Mouse (Mus musculus) lung, postnatal 0 days (tissue): ENCODE results near the gene Ifnk. TPM values are rescaled to one million over a fixed set of nuclear protein-coding genes. Genes with fewer than 3 reads are reported as not detected.

Experiments
- ATAC-seq: fragments of 200-750 bp; cut with Nextera tagmentation; 2 replicates; pipeline ENCODE4 v1.8.0; 2017; ENCODE audit warnings: moderate library complexity
- DNase-seq: peaks from one replicate; pipeline ENCODE4 v3.0.0-alpha.2; 2016; ENCODE audit warnings: low spot score
- H3K27ac ChIP-seq: fragments of 300-500 bp; sonication (generic); 2 replicates; pipeline ENCODE4 v1.5.1; 2014; ENCODE audit warnings: antibody characterized with exemption, mild to moderate bottlenecking, low read length, mixed read lengths
- H3K27me3 ChIP-seq: fragments of 300-500 bp; sonication (generic); replicated peaks from 2 replicates; pipeline ENCODE4 v1.6.1; 2014; ENCODE audit warnings: low read length, mixed read lengths; ENCODE audit not compliant: insufficient read depth
- H3K36me3 ChIP-seq: fragments of 300-500 bp; sonication (generic); 2 replicates; pipeline ENCODE4 v1.6.1; 2014; ENCODE audit warnings: low read length, mixed read lengths; ENCODE audit not compliant: insufficient read depth
- H3K4me1 ChIP-seq: fragments of 300-500 bp; sonication (generic); 2 replicates; pipeline ENCODE4 v1.6.1; 2014; ENCODE audit warnings: antibody characterized with exemption, low read depth, low read length, mixed read lengths; ENCODE audit not compliant: insufficient read depth
- H3K4me2 ChIP-seq: fragments of 300-500 bp; sonication (generic); replicated peaks from 2 replicates; pipeline ENCODE4 v1.6.1; 2014; ENCODE audit warnings: low read depth, mild to moderate bottlenecking, low read length, moderate library complexity, mixed read lengths
- H3K4me3 ChIP-seq: fragments of 300-500 bp; sonication (generic); 2 replicates; pipeline ENCODE4 v1.5.1; 2014; ENCODE audit warnings: low read depth, low read length
- H3K9ac ChIP-seq: fragments of 300-500 bp; sonication (generic); replicated peaks from 2 replicates; pipeline ENCODE4 v1.6.1; 2014; ENCODE audit warnings: low read depth, mild to moderate bottlenecking
- H3K9me3 ChIP-seq: fragments of 300-500 bp; sonication (generic); 2 replicates; pipeline ENCODE4 v1.6.1; 2016; ENCODE audit warnings: low read length, mixed read lengths
- CTCF ChIP-seq: IDR thresholded peaks from 2 replicates; pipeline ENCODE4 v1.5.1; 2016; ENCODE audit warnings: antibody characterized with exemption, mild to moderate bottlenecking
- EP300 ChIP-seq: IDR thresholded peaks from 2 replicates; pipeline ENCODE4 v1.6.1; 2016; ENCODE audit warnings: antibody characterized with exemption, mild to moderate bottlenecking, control low read depth
- WGBS: fragments of 180-500 bp; shearing (Covaris S2); extraction: QIAGEN DNeasy Blood & Tissue Kit; methylation state at CpG from one replicate; pipeline ENCODE4 v1.1.7; 2014; 5-methylcytosine and 5-hydroxymethylcytosine counted together
- polyA plus RNA-seq: library from polyadenylated mRNA; unstranded; fragments of >200 nt; fragmentation: Nextera tagmentation; extraction: Ambion mirVana; gene quantifications from 2 replicates; pipeline ENCODE4 v1.2.1, GENCODE M21; 2015

Ifnk gene
- polyA plus RNA-seq, 1 experiment from 2014 or later = 0.16 TPM

DNA sequence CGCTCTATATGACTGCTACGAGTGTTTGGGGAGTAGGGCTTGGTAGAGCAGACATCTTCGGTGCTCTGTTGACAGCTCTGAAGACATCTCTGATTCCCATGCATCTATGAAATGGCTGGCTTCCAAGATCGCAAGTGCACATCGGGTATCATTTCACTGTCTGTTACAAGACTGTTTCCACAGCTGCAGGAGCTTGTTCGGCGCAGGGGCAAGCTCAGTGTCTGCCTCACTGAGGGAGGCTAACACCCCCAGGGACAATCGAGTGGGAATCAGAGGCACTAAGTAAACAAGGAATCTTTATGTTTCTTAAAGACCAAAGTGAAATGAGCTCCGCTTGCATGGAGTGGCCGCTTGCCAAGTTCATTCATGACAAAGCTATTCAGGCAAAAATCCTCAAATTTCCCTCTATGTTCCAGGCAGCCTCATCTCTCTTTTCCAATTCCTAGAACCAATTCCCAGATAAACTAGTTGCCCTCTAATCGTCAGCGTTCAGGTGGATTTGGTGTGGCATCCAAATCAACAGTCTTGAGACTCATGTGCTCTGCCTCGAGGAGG, 17.8 kb downstream of the Ifnk start:
- peak; percentile 49 for DNase-seq

DNA sequence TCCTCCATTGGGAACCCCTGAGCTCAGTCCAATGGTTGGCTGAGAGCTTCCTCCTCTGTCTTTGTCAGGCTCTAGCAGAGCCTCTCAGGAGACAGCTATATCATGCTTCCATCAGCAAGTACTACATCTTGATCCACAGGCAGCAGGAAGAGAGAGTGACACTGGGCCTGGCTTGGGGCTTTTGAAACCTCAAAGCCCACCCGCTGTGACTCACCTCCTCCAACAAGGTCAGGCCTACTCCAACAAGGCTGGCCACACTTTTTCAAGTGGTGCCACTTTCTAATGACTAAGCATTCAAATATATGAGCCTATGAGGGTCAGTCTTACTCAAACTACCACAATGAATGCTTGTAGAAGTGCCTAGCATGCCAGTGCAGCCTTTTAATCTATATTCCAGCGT, 20.6 kb downstream of the Ifnk start:
- Histone ChIP-seq H3K4me3 (no peak overlapping the region), H3K27ac (no peak overlapping the region), H3K9ac (no peak overlapping the region), H3K27me3 (no peaks in the 10 kb centered on the region), H3K9me3 (no peaks in the 10 kb centered on the region), H3K4me1 (0 out of 2 replicates have a peak, but pooled peaks cover 6% of the 10 kb centered on the region), H3K36me3 (no peaks in the 10 kb centered on the region), H3K4me2 (no peak overlapping the region)
- ATAC-seq = no peak
- TF ChIP-seq EP300 (no peak), CTCF (no peak)
- WGBS = 83% methylated on average over 2 of the region's 2 CpGs
- DNase-seq = no peak

More for the DNA sequence above, 17.8 kb downstream of the Ifnk start:
- H3K9ac ChIP-seq = no peak overlapping the region
- TF ChIP-seq CTCF (no peak), EP300 (no peak)
- H3K4me2 ChIP-seq = no peak overlapping the region
- WGBS = 45% methylated on average over 13 of the region's 13 CpGs
- no peak overlapping the region for H3K4me3 ChIP-seq
- no peaks in the 10 kb centered on the region for H3K27me3 ChIP-seq
- no peak overlapping the region for H3K27ac ChIP-seq
- H3K36me3 ChIP-seq = no peaks in the 10 kb centered on the region
- ATAC-seq = no peak
- H3K9me3 ChIP-seq = no peaks in the 10 kb centered on the region
- peaks cover 9% of the 10 kb centered on the region; the same call in 1 of the 2 replicates for H3K4me1 ChIP-seq

DNA sequence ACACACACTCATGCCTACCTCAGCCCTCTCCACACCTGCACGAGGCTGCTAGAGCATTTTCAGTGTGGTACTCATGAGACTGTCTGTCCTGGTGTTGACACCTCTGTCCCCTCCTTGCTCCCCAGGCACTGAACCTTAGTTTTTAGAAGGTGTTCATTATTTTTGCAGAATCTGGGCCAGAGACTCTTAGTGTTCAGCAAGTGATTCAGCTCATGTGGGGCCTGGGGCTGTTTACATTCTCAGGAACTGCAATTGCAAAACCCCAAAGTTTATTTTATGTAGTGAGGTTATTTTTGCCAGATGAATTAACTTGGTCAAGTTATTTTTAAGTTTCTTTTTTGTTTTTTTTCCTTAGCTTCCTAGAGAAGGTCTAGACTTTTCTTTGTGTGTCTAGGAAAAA, 21.7 kb downstream of the Ifnk start:
- Histone ChIP-seq H3K36me3 (no peaks in the 10 kb centered on the region), H3K27ac (no peak overlapping the region), H3K4me1 (0 out of 2 replicates have a peak, but pooled peaks cover 6% of the 10 kb centered on the region), H3K4me3 (no peak overlapping the region), H3K27me3 (no peaks in the 10 kb centered on the region), H3K9ac (no peak overlapping the region), H3K4me2 (no peak overlapping the region), H3K9me3 (no peaks in the 10 kb centered on the region)
- TF ChIP-seq EP300 = no peak
- TF ChIP-seq CTCF = no peak
- DNase-seq (peak; percentile 40), ATAC-seq (no peak)
- WGBS = 44% methylated on average over 1 of the region's 1 CpGs

DNA sequence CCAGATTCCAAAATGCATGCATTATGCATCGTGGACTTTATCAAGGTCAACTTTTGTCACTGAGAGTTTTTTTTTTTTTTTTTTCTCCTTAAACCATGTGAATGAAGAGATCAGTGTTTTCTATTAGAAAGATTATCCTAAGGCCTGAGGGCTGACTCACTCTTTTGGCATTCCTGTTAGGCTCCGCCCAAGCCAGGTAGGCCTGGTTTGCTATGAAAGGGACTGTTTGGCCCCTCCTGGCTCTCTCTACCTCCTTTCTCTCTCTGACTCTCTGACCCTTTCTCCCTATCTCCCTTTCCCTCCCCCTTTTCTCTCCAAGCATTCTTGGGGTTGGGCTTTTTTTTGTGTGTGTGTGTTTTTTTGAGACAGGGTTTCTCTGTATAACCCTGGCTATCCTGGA, 23.7 kb downstream of the Ifnk start:
- TF ChIP-seq CTCF = no peak
- no peak for TF ChIP-seq EP300
- no peaks in the 10 kb centered on the region for H3K27me3 ChIP-seq

DNA sequence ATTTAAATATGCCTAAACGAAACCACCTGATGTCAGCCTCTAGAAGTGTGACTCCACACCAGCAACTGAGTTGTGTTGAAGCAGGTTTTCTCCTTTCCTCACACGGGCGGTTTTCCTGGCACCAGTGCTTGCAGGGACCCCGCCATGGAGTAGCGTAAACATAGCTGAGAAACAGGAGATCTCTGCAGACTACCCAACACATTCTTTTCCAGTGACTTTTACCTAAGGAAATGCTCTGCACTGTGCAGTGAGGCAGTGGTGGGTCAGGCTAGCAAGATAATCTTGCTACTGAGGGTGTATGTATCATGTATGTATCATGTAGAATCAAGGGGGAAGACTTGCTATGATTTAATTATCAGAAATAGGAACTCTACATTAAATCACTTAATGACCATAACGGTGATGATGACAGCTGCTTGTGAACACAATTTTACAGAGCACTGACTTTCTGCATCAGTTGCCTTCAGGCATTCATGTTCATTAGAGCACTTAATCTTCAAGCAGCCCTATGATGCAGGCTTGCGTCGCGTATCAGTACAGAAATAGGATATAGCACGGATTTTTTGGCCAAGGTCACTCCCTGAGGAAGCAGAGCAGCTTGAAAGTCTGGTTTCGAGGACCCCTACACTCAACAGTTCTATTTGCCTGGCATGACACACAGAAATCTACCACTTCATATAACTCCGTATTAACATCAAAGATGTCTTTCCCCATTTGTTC, 26.2 kb downstream of the Ifnk start:
- no peaks in the 10 kb centered on the region for H3K4me1 ChIP-seq
- H3K4me3 ChIP-seq = no peak overlapping the region
- no peaks in the 10 kb centered on the region for H3K27me3 ChIP-seq
- no peak for ATAC-seq
- no peaks in the 10 kb centered on the region for H3K9me3 ChIP-seq
- DNase-seq = no peak
- no peaks in the 10 kb centered on the region for H3K36me3 ChIP-seq
- no peak overlapping the region for H3K4me2 ChIP-seq
- H3K9ac ChIP-seq = no peak overlapping the region
- no peak overlapping the region for H3K27ac ChIP-seq
- TF ChIP-seq EP300 (no peak), CTCF (no peak)
- WGBS = 54% methylated on average over 12 of the region's 12 CpGs

More for the DNA sequence above, 23.7 kb downstream of the Ifnk start:
- no peak overlapping the region for H3K9ac ChIP-seq
- no peaks in the 10 kb centered on the region for H3K4me1 ChIP-seq
- no peak overlapping the region for H3K4me2 ChIP-seq
- no peak overlapping the region for H3K27ac ChIP-seq
- ATAC-seq (no peak), DNase-seq (peak; percentile 25)
- H3K9me3 ChIP-seq = no peaks in the 10 kb centered on the region
- no peaks in the 10 kb centered on the region for H3K36me3 ChIP-seq
- H3K4me3 ChIP-seq = no peak overlapping the region
- 86% methylated on average over 2 of the region's 2 CpGs for WGBS

DNA sequence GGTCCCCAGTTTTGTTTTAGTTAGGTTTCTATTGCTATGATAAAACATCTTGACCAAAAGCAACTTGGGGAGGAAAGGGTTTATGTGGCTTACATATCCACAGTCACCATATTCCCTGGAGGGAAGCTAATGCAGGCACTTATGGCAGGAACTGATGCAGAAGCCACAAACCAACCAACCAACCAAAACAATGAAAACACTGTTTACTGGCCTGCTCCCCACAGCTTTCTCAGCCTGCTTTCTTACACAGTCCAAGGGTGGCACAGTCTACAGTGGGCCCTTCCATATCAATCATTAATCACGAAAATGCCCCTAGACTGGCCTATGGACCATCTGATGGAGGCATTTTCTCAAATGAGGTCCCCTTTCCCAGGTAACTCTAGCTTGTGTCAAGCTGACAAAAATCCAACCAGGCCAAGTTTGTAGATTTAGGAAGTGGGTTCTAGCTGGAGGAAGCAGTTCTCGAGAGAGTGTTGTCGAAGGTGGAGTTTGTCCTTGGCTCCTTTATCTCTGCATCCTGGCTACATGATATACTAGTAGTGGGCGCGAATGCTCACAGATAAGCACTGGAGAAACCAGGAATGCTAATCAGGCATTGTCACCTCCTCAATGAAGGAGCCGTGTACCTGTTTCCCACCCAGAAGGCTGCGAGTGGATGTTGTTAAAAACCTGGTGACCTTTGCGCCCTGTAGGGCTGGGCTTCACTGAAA, 35.9 kb downstream of the Ifnk start:
- ATAC-seq (no peak), DNase-seq (no peak)
- no peak for TF ChIP-seq EP300
- no peak for TF ChIP-seq CTCF
- 81% methylated on average over 8 of the region's 8 CpGs for WGBS
- Histone ChIP-seq H3K27me3 (no peaks in the 10 kb centered on the region), H3K4me2 (no peak overlapping the region), H3K9ac (no peak overlapping the region), H3K36me3 (no peaks in the 10 kb centered on the region), H3K9me3 (no peaks in the 10 kb centered on the region), H3K4me1 (no peaks in the 10 kb centered on the region), H3K27ac (no peak overlapping the region), H3K4me3 (no peak overlapping the region)
